Mouse (Mus musculus) hindbrain, embryonic 14.5 days (tissue): ENCODE results near the gene Mydgf. TPM values are rescaled to one million over a fixed set of nuclear protein-coding genes. Genes with fewer than 3 reads are reported as not detected.

ENCODE experiments used
- ATAC-seq: fragments of 200-750 bp; cut with Nextera tagmentation; 2 replicates; pipeline ENCODE4 v1.8.0; 2017; ENCODE audit warnings: moderate number of reproducible peaks, mild to moderate bottlenecking, moderate TSS enrichment, moderate library complexity; ENCODE audit not compliant: low FRiP score
- DNase-seq: peaks from one replicate; pipeline ENCODE4 v3.0.0-alpha.2; 2015; ENCODE audit warnings: low spot score
- H3K27ac ChIP-seq: fragments of 300-500 bp; sonication (generic); 2 replicates; pipeline ENCODE4 v1.5.1; 2014; ENCODE audit warnings: mild to moderate bottlenecking, moderate library complexity
- H3K27me3 ChIP-seq: fragments of 300-500 bp; sonication (generic); 2 replicates; pipeline ENCODE4 v1.6.1; 2014; ENCODE audit warnings: mild to moderate bottlenecking, low read length, mixed read lengths; ENCODE audit not compliant: control insufficient read depth, insufficient read depth
- H3K36me3 ChIP-seq: fragments of 300-500 bp; sonication (generic); replicated peaks from 2 replicates; pipeline ENCODE4 v1.6.1; 2014; ENCODE audit not compliant: control insufficient read depth, insufficient read depth
- H3K4me1 ChIP-seq: fragments of 300-500 bp; sonication (generic); replicated peaks from 2 replicates; pipeline ENCODE4 v1.6.1; 2014; ENCODE audit warnings: antibody characterized with exemption, low read length, mixed read lengths; ENCODE audit not compliant: control insufficient read depth, insufficient read depth
- H3K4me2 ChIP-seq: fragments of 300-500 bp; sonication (generic); replicated peaks from 2 replicates; pipeline ENCODE4 v1.6.1; 2014; ENCODE audit warnings: mild to moderate bottlenecking, moderate library complexity
- H3K4me3 ChIP-seq: fragments of 300-500 bp; sonication (generic); replicated peaks from 2 replicates; pipeline ENCODE4 v1.5.1; 2014; ENCODE audit warnings: mild to moderate bottlenecking, low read length
- H3K9ac ChIP-seq: fragments of 300-500 bp; sonication (generic); 2 replicates; pipeline ENCODE4 v1.6.1; 2014
- H3K9me3 ChIP-seq: fragments of 300-500 bp; sonication (generic); 2 replicates; pipeline ENCODE4 v1.6.1; 2016; ENCODE audit warnings: low read length; ENCODE audit not compliant: control insufficient read depth
- WGBS: fragments of 180-500 bp; shearing (Covaris S2); extraction: QIAGEN DNeasy Blood & Tissue Kit; methylation state at CpG from one replicate; pipeline ENCODE4 v1.1.7; 2014; 5-methylcytosine and 5-hydroxymethylcytosine counted together
- polyA plus RNA-seq: library from polyadenylated mRNA; unstranded; fragments of >200 nt; fragmentation: Nextera tagmentation; extraction: Ambion mirVana; gene quantifications from 2 replicates; pipeline ENCODE4 v1.2.1, GENCODE M21; 2014

The Mydgf gene
- polyA plus RNA-seq, 1 experiment from 2014 or later: 70.8 TPM

- DNase-seq (no peak), ATAC-seq (no peak)
- Histone ChIP-seq H3K36me3 (peaks cover 40% of the 10 kb centered on the region), H3K4me3 (no peak overlapping the region), H3K4me2 (no peak overlapping the region), H3K27me3 (no peaks in the 10 kb centered on the region), H3K9me3 (no peaks in the 10 kb centered on the region), H3K4me1 (no peaks in the 10 kb centered on the region), H3K9ac (no peak overlapping the region), H3K27ac (no peak overlapping the region)
- 63% methylated on average over 10 of the region's 10 CpGs for WGBS
These were observed 10.2 kb downstream of the Mydgf start for GRCm38 (mm10) chr17:56173401-56174046.

GRCm38 (mm10) chr17:56171881-56172280 is 11.8 kb downstream of the Mydgf start:
- 92% methylated on average over 17 of the region's 17 CpGs for WGBS
- Histone ChIP-seq H3K4me1 (no peaks in the 10 kb centered on the region), H3K9me3 (no peaks in the 10 kb centered on the region), H3K27ac (no peak overlapping the region), H3K4me2 (no peak overlapping the region), H3K27me3 (no peaks in the 10 kb centered on the region), H3K36me3 (peaks cover 25% of the 10 kb centered on the region), H3K4me3 (no peak overlapping the region), H3K9ac (no peak overlapping the region)
- no peak for DNase-seq
- no peak for ATAC-seq

GRCm38 (mm10) chr17:56171456-56171855 is 12.3 kb downstream of the Mydgf start:
- ATAC-seq (no peak), DNase-seq (no peak)
- Histone ChIP-seq H3K9ac (no peak overlapping the region), H3K27me3 (no peaks in the 10 kb centered on the region), H3K36me3 (peaks cover 21% of the 10 kb centered on the region), H3K4me2 (no peak overlapping the region), H3K27ac (no peak overlapping the region), H3K9me3 (no peaks in the 10 kb centered on the region), H3K4me1 (no peaks in the 10 kb centered on the region), H3K4me3 (no peak overlapping the region)
- 69% methylated on average over 9 of the region's 9 CpGs for WGBS

GRCm38 (mm10) chr17:56170636-56171035 is 13.1 kb downstream of the Mydgf start:
- DNase-seq: no peak
- no peaks in the 10 kb centered on the region for H3K27me3 ChIP-seq
- peaks cover 3% of the 10 kb centered on the region; the same call in 1 of the 2 replicates for H3K4me1 ChIP-seq
- peaks cover 13% of the 10 kb centered on the region for H3K36me3 ChIP-seq
- no peak overlapping the region for H3K4me2 ChIP-seq
- H3K4me3 ChIP-seq: no peak overlapping the region
- H3K9ac ChIP-seq: 0 out of 2 replicates have a peak overlapping the region, but pooled peaks have one; percentile 20
- ATAC-seq: peak; percentile 25; the same call in 1 of the 2 replicates
- H3K9me3 ChIP-seq: no peaks in the 10 kb centered on the region
- H3K27ac ChIP-seq: peak overlapping the region; percentile 40
- WGBS: 26% methylated on average over 10 of the region's 10 CpGs

GRCm38 (mm10) chr17:56169830-56170229 is 13.9 kb downstream of the Mydgf start:
- Histone ChIP-seq H3K27ac (no peak overlapping the region; the same call in 1 of the 2 replicates), H3K9ac (no peak overlapping the region), H3K36me3 (0 out of 2 replicates have a peak, but pooled peaks cover 6% of the 10 kb centered on the region), H3K4me1 (peaks cover 6% of the 10 kb centered on the region; the same call in 1 of the 2 replicates), H3K27me3 (no peaks in the 10 kb centered on the region), H3K4me2 (no peak overlapping the region), H3K9me3 (no peaks in the 10 kb centered on the region), H3K4me3 (no peak overlapping the region)
- DNase-seq (no peak), ATAC-seq (no peak)
- 69% methylated on average over 6 of the region's 6 CpGs for WGBS

GRCm38 (mm10) chr17:56165671-56166070 is 18.0 kb downstream of the Mydgf start:
- 0 out of 2 replicates have a peak overlapping the region, but pooled peaks have one; percentile 10 for H3K4me2 ChIP-seq

GRCm38 (mm10) chr17:56164510-56164909 is 19.2 kb downstream of the Mydgf start:
- WGBS: 78% methylated on average over 3 of the region's 3 CpGs
- ATAC-seq (no peak), DNase-seq (no peak)
- H3K27ac ChIP-seq: no peak overlapping the region
- H3K36me3 ChIP-seq: no peaks in the 10 kb centered on the region
- no peak overlapping the region for H3K4me2 ChIP-seq
- no peaks in the 10 kb centered on the region for H3K27me3 ChIP-seq
- H3K4me3 ChIP-seq: no peak overlapping the region
- no peaks in the 10 kb centered on the region for H3K9me3 ChIP-seq
- H3K4me1 ChIP-seq: peaks cover 16% of the 10 kb centered on the region
- H3K9ac ChIP-seq: no peak overlapping the region

More at GRCm38 (mm10) chr17:56165671-56166070, 18.0 kb downstream of the Mydgf start:
- 26% methylated on average over 11 of the region's 11 CpGs for WGBS
- no peaks in the 10 kb centered on the region for H3K27me3 ChIP-seq
- ATAC-seq (no peak), DNase-seq (no peak)
- no peaks in the 10 kb centered on the region for H3K36me3 ChIP-seq
- H3K9ac ChIP-seq: no peak overlapping the region
- H3K27ac ChIP-seq: peak overlapping the region; percentile 57; the same call in 1 of the 2 replicates
- H3K4me1 ChIP-seq: peaks cover 16% of the 10 kb centered on the region
- no peaks in the 10 kb centered on the region for H3K9me3 ChIP-seq
- H3K4me3 ChIP-seq: no peak overlapping the region

- Histone ChIP-seq H3K9ac (no peak overlapping the region), H3K9me3 (no peaks in the 10 kb centered on the region), H3K4me2 (peak overlapping the region; percentile 85; the same call in 1 of the 2 replicates), H3K27ac (no peak overlapping the region), H3K36me3 (no peaks in the 10 kb centered on the region), H3K27me3 (no peaks in the 10 kb centered on the region), H3K4me1 (peaks cover 16% of the 10 kb centered on the region), H3K4me3 (no peak overlapping the region)
- ATAC-seq (no peak), DNase-seq (no peak)
- WGBS: 87% methylated on average over 6 of the region's 6 CpGs
These were observed 20.1 kb downstream of the Mydgf start for GRCm38 (mm10) chr17:56163523-56164102.

- Histone ChIP-seq H3K9me3 (no peaks in the 10 kb centered on the region), H3K27ac (no peak within 1 kb of the TSS), H3K4me3 (peak within 1 kb of the TSS; percentile 42), H3K4me1 (peaks cover 16% of the 10 kb centered on the region), H3K27me3 (no peaks in the 10 kb centered on the region; the same call in 1 of the 2 replicates), H3K9ac (peak within 1 kb of the TSS; percentile 59), H3K4me2 (peak within 1 kb of the TSS; percentile 85), H3K36me3 (no peaks in the 10 kb centered on the region)
- 1% methylated on average over 30 of the region's 30 CpGs for WGBS
- DNase-seq: peak; percentile 86
- ATAC-seq: peak; percentile 97
These were observed 21.4 kb downstream of the Mydgf start, which contains the start of gene Tnfaip8l1 for GRCm38 (mm10) chr17:56162231-56162774. Gene Tnfaip8l1, plus strand, starts transcription at chr17:56162477.
